14 mouse cellular contexts compared by ENCODE assay signal in the genomic region with DNA sequence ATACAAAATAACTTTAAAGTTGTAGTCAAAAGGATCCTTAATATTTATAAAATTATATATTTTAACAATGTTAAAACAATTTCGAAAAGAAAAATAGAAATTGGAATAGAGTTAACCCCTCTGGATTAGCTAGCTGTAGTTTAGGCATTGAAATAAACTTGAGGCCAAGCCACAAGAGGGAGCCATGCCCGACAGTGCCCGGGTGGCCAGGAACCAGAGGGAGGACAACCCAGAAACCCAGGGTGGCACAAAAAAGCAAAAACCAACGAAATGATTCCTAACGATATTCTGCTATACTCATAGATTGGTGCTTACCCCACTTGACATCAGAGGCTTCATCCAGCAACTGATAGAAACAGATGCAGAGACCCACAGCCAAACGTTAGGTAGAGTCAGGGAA. TPM values are rescaled to one million over a fixed set of nuclear protein-coding genes. Genes with fewer than 3 reads are reported as not detected.
A peak's percentile ranks its signal among the peaks of the same experiment; 100 is the strongest.
DNase-seq lines count a peak whose midpoint lies in the region; ATAC-seq and TF ChIP-seq lines count a peak whose summit lies in the region.
"Had no signal": no experiment of that assay in that cellular context is flagged by ENCODE, and none has a peak within 500 bp of the region (broad histone marks: within the 10 kb centered on the region; RNA-seq: fewer than 3 reads in every experiment).

No protein-coding gene starts in this region.

- DNase-seq in cerebellum, adult 8-10 months: peak; percentile 13
- no peak for DNase-seq in cerebellum, adult 9-10 months
- peak; percentile 15 for DNase-seq in lung, postnatal 14 days
- no peak for DNase-seq in lung, postnatal 36 days
- DNase-seq in embryo, embryonic 9.5 days (ENCODE audit: extremely low spot score): no peak
- DNase-seq: right cerebral cortex, adult 18-20 months had no signal

- no peak for TF ChIP-seq POLR2A in olfactory bulb, adult 2 months (IDR thresholded peaks at IDR 0.05; ENCODE audit: insufficient read depth, low read depth, low read length)

- no peak overlapping the region for H3K27ac ChIP-seq in intestine, postnatal 0 days (ENCODE audit: low read depth, low read length)
- no peak overlapping the region for H3K27ac ChIP-seq in intestine, embryonic 15.5 days
- H3K27ac ChIP-seq in olfactory bulb, adult 2 months (ENCODE audit: insufficient read depth, low read depth, low read length): no peak overlapping the region
- H3K27ac ChIP-seq: heart, embryonic 13.5 days; midbrain, embryonic 13.5 days; neural tube, embryonic 12.5 days had no signal

- H3K36me3 ChIP-seq in intestine, postnatal 0 days (ENCODE audit: control insufficient read depth, insufficient read depth): peaks cover 47% of the 10 kb centered on the region
- peaks cover 18% of the 10 kb centered on the region for H3K36me3 ChIP-seq in intestine, embryonic 15.5 days

- ATAC-seq in intestine, postnatal 0 days: no peak
- ATAC-seq in intestine, embryonic 15.5 days: no peak
- ATAC-seq: midbrain, embryonic 13.5 days had no signal

- no peaks in the 10 kb centered on the region for H3K27me3 ChIP-seq in intestine, postnatal 0 days (replicated peaks; ENCODE audit: control insufficient read depth, insufficient read depth, low read length)
- H3K27me3 ChIP-seq in intestine, embryonic 15.5 days (replicated peaks): no peaks in the 10 kb centered on the region
- H3K27me3 ChIP-seq: heart, embryonic 13.5 days; midbrain, embryonic 13.5 days; neural tube, embryonic 12.5 days had no signal

- no peaks in the 10 kb centered on the region for H3K4me1 ChIP-seq in intestine, postnatal 0 days (replicated peaks; ENCODE audit: control insufficient read depth, insufficient read depth, low read length)
- no peaks in the 10 kb centered on the region for H3K4me1 ChIP-seq in intestine, embryonic 15.5 days (replicated peaks)
- H3K4me1 ChIP-seq in olfactory bulb, adult 2 months (ENCODE audit: control insufficient read depth, insufficient read depth, low read length): no peaks in the 10 kb centered on the region
- H3K4me1 ChIP-seq: heart, embryonic 13.5 days; midbrain, embryonic 13.5 days; neural tube, embryonic 12.5 days had no signal

- no peak overlapping the region for H3K9ac ChIP-seq in intestine, postnatal 0 days (ENCODE audit: low read depth, low read length)
- no peak overlapping the region for H3K9ac ChIP-seq in intestine, embryonic 15.5 days
- H3K9ac ChIP-seq: heart, embryonic 13.5 days; midbrain, embryonic 13.5 days; neural tube, embryonic 12.5 days had no signal

- WGBS in intestine, postnatal 0 days: 88% methylated on average over 6 of the region's 6 CpGs
- WGBS in intestine, embryonic 15.5 days: 88% methylated on average over 6 of the region's 6 CpGs
- 67% methylated on average over 6 of the region's 6 CpGs for WGBS in olfactory bulb, adult 2 months

- peak; percentile 52 for TF ChIP-seq CTCF in intestine, postnatal 0 days (IDR thresholded peaks at IDR 0.05; ENCODE audit: low read depth)
- 0 out of 2 replicates have a peak, but pooled peaks have one; percentile 21 for TF ChIP-seq CTCF in olfactory bulb, adult 2 months (IDR thresholded peaks at IDR 0.05; ENCODE audit: insufficient read depth, low read depth, low read length)

- H3K4me2 ChIP-seq in intestine, postnatal 0 days (replicated peaks; ENCODE audit: low read depth): no peak overlapping the region
- H3K4me2 ChIP-seq in intestine, embryonic 15.5 days (replicated peaks): no peak overlapping the region
- H3K4me2 ChIP-seq: heart, embryonic 13.5 days; midbrain, embryonic 13.5 days; neural tube, embryonic 12.5 days had no signal

- H3K4me3 ChIP-seq in intestine, postnatal 0 days (ENCODE audit: low read depth, low read length): no peak overlapping the region
- no peak overlapping the region for H3K4me3 ChIP-seq in intestine, embryonic 15.5 days (replicated peaks)
- H3K4me3 ChIP-seq in olfactory bulb, adult 2 months (ENCODE audit: insufficient read depth, low read depth, low read length): no peak overlapping the region
- H3K4me3 ChIP-seq: erythroblast, embryonic 14.5 days; heart, embryonic 13.5 days; midbrain, embryonic 13.5 days; neural tube, embryonic 12.5 days had no signal

- H3K9me3 ChIP-seq in intestine, postnatal 0 days (ENCODE audit: control insufficient read depth): no peaks in the 10 kb centered on the region
- H3K9me3 ChIP-seq in intestine, embryonic 15.5 days: no peaks in the 10 kb centered on the region
- H3K9me3 ChIP-seq: heart, embryonic 13.5 days; midbrain, embryonic 13.5 days; neural tube, embryonic 12.5 days had no signal

RNA-seq across cellular contexts. Expression of a gene that starts 24.3 kb away (rescaled TPM):
- 3.5 TPM in 2 replicates for polyA plus RNA-seq in intestine, postnatal 0 days (2015; fragmentation: Nextera tagmentation; extraction: Ambion mirVana)
- 18.4 and 19.4 TPM in 2 replicates for polyA plus RNA-seq in intestine, embryonic 15.5 days (2015; fragmentation: Nextera tagmentation; extraction: Ambion mirVana)
- not detected in 2 replicates for polyA plus RNA-seq in olfactory bulb, adult 2 months (2012; ENCODE audit: insufficient read depth, insufficient read length, low replicate concordance, missing spikeins)

RNA-seq across cellular contexts. Expression of a gene that starts 34.0 kb away (rescaled TPM):
- 0.27 and 0.35 TPM in 2 replicates for polyA plus RNA-seq in intestine, postnatal 0 days (2015; fragmentation: Nextera tagmentation; extraction: Ambion mirVana)
- polyA plus RNA-seq in intestine, embryonic 15.5 days (2015; fragmentation: Nextera tagmentation; extraction: Ambion mirVana): 0.63 and 0.68 TPM in 2 replicates
- not detected in 2 replicates for polyA plus RNA-seq in olfactory bulb, adult 2 months (2012; ENCODE audit: insufficient read depth, insufficient read length, low replicate concordance, missing spikeins)
- polyA plus RNA-seq: C2C12 had no signal

RNA-seq across cellular contexts. Expression of a gene that starts 52.3 kb away (rescaled TPM):
- polyA plus RNA-seq in intestine, postnatal 0 days (2015; fragmentation: Nextera tagmentation; extraction: Ambion mirVana): 6.4 and 8.3 TPM in 2 replicates
- 12.8 and 13.5 TPM in 2 replicates for polyA plus RNA-seq in intestine, embryonic 15.5 days (2015; fragmentation: Nextera tagmentation; extraction: Ambion mirVana)
- not detected in 2 replicates for polyA plus RNA-seq in olfactory bulb, adult 2 months (2012; ENCODE audit: insufficient read depth, insufficient read length, low replicate concordance, missing spikeins)

Comparison
In these comparisons a context has a peak if more than half of its experiments do, and no peak if none do; other contexts are left out.
1. DNase-seq: peak in cerebellum, adult 8-10 months (single experiment) and lung, postnatal 14 days (single experiment); none in cerebellum, adult 9-10 months (single experiment), lung, postnatal 36 days (single experiment) and embryo, embryonic 9.5 days (single experiment).